Mouse (Mus musculus): Measurements from ENCODE around the gene Syt17. TPM values are rescaled to one million over a fixed set of nuclear protein-coding genes. Genes with fewer than 3 reads are reported as not detected.
A peak's percentile ranks its signal among the peaks of the same experiment; 100 is the strongest.

Gene Syt17
- polyA plus RNA-seq, 1 experiment, result 0.25 TPM

DNA sequence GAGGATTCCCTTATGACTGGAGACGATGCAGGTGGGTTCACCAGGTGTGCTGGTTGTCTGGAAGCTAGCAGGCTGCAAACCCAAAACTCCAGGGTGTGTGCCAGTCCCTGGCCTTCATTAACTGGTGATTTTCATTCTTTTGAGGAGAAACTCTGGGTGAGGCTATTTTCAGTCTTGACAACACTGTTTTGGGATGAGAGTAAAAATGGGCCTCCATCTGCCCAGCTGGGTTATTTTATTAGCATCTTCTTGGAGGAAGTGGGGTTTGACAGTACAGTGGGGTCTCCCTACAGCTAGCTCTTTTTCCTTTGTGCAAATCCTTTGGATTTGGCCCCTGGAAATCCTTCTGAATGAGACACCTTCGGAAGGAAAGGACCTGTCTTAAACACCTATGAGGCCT is 101.1 kb downstream of the Syt17 start:
- H3K27me3 ChIP-seq (ENCODE audit: control insufficient read depth, insufficient read depth, low read length), result no peaks in the 10 kb centered on the region
- H3K36me3 ChIP-seq (ENCODE audit: control insufficient read depth, insufficient read depth, low read length), result no peaks in the 10 kb centered on the region
- TF ChIP-seq CTCF (IDR thresholded peaks at IDR 0.05; ENCODE audit: extremely low read depth, insufficient read depth, insufficient read length, insufficient replicate concordance) (no peak), POLR2A (IDR thresholded peaks at IDR 0.05; ENCODE audit: low read depth, low read length) (no peak)
- no peak overlapping the region for H3K4me3 ChIP-seq (ENCODE audit: extremely low read depth, insufficient read depth, insufficient read length)
- peaks cover 5% of the 10 kb centered on the region; the same call in 1 of the 2 replicates for H3K4me1 ChIP-seq (ENCODE audit: control insufficient read depth, insufficient read depth, insufficient read length)
- no peak for DNase-seq (ENCODE audit: low read depth in 1 of 2, low spot score in 2 of 2)
- no peak overlapping the region for H3K27ac ChIP-seq (ENCODE audit: insufficient read depth, low read length)
- WGBS, result 52% methylated on average over 2 of the region's 2 CpGs

DNA sequence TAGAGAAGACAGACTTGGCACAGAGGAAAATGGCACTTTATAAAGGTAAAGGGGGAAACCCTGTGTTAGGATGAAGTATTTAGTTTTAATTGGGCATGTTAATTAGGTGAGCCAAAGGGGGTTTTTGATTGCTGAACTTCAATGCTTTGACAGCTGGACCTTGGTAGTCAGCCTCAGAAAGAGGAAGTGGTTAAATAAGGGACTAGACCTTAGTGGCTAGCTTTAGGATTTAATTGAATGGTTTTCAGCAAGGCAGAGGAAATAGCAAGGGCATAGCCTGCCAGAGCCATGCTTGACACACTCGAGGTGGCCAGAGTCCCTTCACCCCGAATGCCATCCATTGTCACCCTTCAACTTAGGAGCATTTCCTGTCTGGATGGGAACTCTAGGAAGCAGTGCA is 101.6 kb downstream of the Syt17 start:
- Histone ChIP-seq H3K4me1 (ENCODE audit: control insufficient read depth, insufficient read depth, insufficient read length) (peaks cover 5% of the 10 kb centered on the region; the same call in 1 of the 2 replicates), H3K4me3 (ENCODE audit: extremely low read depth, insufficient read depth, insufficient read length) (no peak overlapping the region), H3K27me3 (ENCODE audit: control insufficient read depth, insufficient read depth, low read length) (no peaks in the 10 kb centered on the region), H3K36me3 (ENCODE audit: control insufficient read depth, insufficient read depth, low read length) (no peaks in the 10 kb centered on the region), H3K27ac (ENCODE audit: insufficient read depth, low read length) (no peak overlapping the region)
- 2% methylated on average over 2 of the region's 2 CpGs for WGBS
- no peak for TF ChIP-seq CTCF (IDR thresholded peaks at IDR 0.05; ENCODE audit: extremely low read depth, insufficient read depth, insufficient read length, insufficient replicate concordance)
- no peak for TF ChIP-seq POLR2A (IDR thresholded peaks at IDR 0.05; ENCODE audit: low read depth, low read length)
- DNase-seq (ENCODE audit: low read depth in 1 of 2, low spot score in 2 of 2), result peak; percentile 6 to 25

DNA sequence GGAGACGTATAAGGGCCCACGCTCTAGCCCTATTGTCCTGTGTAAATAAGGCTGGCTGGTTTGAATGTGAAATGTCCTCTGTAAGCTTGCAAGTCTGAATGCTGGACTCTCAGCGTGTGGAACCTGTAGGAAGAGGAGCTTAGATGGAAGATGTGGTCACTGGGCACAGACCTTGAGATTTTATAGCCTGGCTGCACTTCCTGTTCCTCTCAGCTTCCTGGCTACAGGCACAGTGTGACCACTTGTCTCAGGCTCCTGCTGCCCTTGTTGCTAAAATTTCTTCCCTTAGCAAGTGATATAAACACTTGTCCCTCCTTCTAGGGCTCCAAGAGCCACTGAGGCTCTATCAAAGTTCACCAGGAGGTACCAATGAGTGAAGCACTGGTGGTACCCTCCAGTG is 102.6 kb downstream of the Syt17 start:
- peaks cover 5% of the 10 kb centered on the region; the same call in 1 of the 2 replicates for H3K4me1 ChIP-seq (ENCODE audit: control insufficient read depth, insufficient read depth, insufficient read length)
- no peaks in the 10 kb centered on the region for H3K27me3 ChIP-seq (ENCODE audit: control insufficient read depth, insufficient read depth, low read length)
- no peak overlapping the region for H3K27ac ChIP-seq (ENCODE audit: insufficient read depth, low read length)
- no peak for DNase-seq (ENCODE audit: low read depth in 1 of 2, low spot score in 2 of 2)
- WGBS, result 80% methylated on average over 3 of the region's 3 CpGs
- no peak for TF ChIP-seq CTCF (IDR thresholded peaks at IDR 0.05; ENCODE audit: extremely low read depth, insufficient read depth, insufficient read length, insufficient replicate concordance)
- TF ChIP-seq POLR2A (IDR thresholded peaks at IDR 0.05; ENCODE audit: low read depth, low read length), result no peak
- no peaks in the 10 kb centered on the region for H3K36me3 ChIP-seq (ENCODE audit: control insufficient read depth, insufficient read depth, low read length)
- H3K4me3 ChIP-seq (ENCODE audit: extremely low read depth, insufficient read depth, insufficient read length), result no peak overlapping the region

DNA sequence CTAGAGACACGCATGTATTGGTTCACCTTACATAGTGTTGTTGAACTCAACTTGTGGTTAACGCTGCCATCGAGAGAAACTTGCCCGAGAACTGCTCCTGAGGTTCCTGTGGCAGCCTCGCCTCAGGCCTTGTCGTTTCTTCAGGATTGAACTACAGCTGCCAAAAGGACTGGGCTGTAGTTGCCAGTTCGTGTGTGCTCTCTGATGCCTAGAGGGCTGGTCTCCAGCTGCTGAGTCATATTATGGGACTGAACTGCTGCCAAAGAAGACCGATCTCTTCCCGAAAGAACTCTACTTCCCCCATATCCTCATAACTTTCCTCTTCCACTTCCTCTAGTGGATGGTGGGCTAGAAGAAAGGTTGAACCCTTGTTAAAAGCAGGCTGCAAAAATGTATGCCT is 103.3 kb downstream of the Syt17 start:
- Histone ChIP-seq H3K4me3 (ENCODE audit: extremely low read depth, insufficient read depth, insufficient read length) (no peak overlapping the region), H3K27ac (ENCODE audit: insufficient read depth, low read length) (no peak overlapping the region), H3K36me3 (ENCODE audit: control insufficient read depth, insufficient read depth, low read length) (no peaks in the 10 kb centered on the region), H3K27me3 (ENCODE audit: control insufficient read depth, insufficient read depth, low read length) (no peaks in the 10 kb centered on the region), H3K4me1 (ENCODE audit: control insufficient read depth, insufficient read depth, insufficient read length) (peaks cover 5% of the 10 kb centered on the region; the same call in 1 of the 2 replicates)
- no peak for DNase-seq (ENCODE audit: low read depth in 1 of 2, low spot score in 2 of 2)
- TF ChIP-seq POLR2A (IDR thresholded peaks at IDR 0.05; ENCODE audit: low read depth, low read length) (no peak), CTCF (IDR thresholded peaks at IDR 0.05; ENCODE audit: extremely low read depth, insufficient read depth, insufficient read length, insufficient replicate concordance) (no peak)
- 51% methylated on average over 9 of the region's 9 CpGs for WGBS

Other genes with a start within 250 kb of the Syt17 start
- 32.6 and 44.6 TPM in 2 replicates for gene Smg1, start 204.6 kb downstream of the Syt17 start, polyA plus RNA-seq (2012; rRNA removed)
- 7.6 and 10.4 TPM in 2 replicates for gene Itpripl2, start 43.8 kb upstream of the Syt17 start, polyA plus RNA-seq (2012; rRNA removed)
- 10.9 and 13.2 TPM in 2 replicates for gene Coq7, start 85.1 kb upstream of the Syt17 start, polyA plus RNA-seq (2012; rRNA removed)
- 0.07 and 0.08 TPM in 2 replicates for gene Tmc7, start 136.5 kb upstream of the Syt17 start, polyA plus RNA-seq (2012; rRNA removed)
- gene Tmc5, start 149.1 kb upstream of the Syt17 start, polyA plus RNA-seq (2012; rRNA removed), result 0.02 TPM in 1 of 2 replicates, not detected in the other